8 mouse cellular contexts compared by ENCODE assay signal in genomic region chr12:100131655-100132054, GRCm38 (mm10). TPM values are rescaled to one million over a fixed set of nuclear protein-coding genes. Genes with fewer than 3 reads are reported as not detected.
A peak's percentile ranks its signal among the peaks of the same experiment; 100 is the strongest.
DNase-seq lines count a peak whose midpoint lies in the region; ATAC-seq lines count a peak whose summit lies in the region.

No protein-coding gene starts in this region.

- H3K27me3 ChIP-seq in hindbrain, embryonic 12.5 days, result no peaks in the 10 kb centered on the region

- intact Hi-C loops in left cerebral cortex, postnatal 25 days (cut with DNase I), result loop anchor here (2.0 kb wide), 1 partner anchor 53 kb away; no protein-coding TSS in a partner anchor

- no peaks in the 10 kb centered on the region for H3K9me3 ChIP-seq in hindbrain, embryonic 12.5 days (replicated peaks)

- no peak overlapping the region for H3K4me2 ChIP-seq in hindbrain, embryonic 12.5 days (replicated peaks)

- H3K4me1 ChIP-seq in hindbrain, embryonic 12.5 days, result no peaks in the 10 kb centered on the region; the same call in 1 of the 2 replicates

- no peak overlapping the region for H3K4me3 ChIP-seq in hindbrain, embryonic 12.5 days

- peak; percentile 50; the same call in 1 of the 2 replicates for ATAC-seq in erythroid progenitor cell, adult 5-6 weeks (replicated peaks; ENCODE audit: low FRiP score, poor library complexity, severe bottlenecking)
- ATAC-seq in hindbrain, embryonic 12.5 days (ENCODE audit: low FRiP score), result 0 out of 2 replicates have a peak, but pooled peaks have one; percentile 20

- H3K27ac ChIP-seq in hindbrain, embryonic 12.5 days, result no peak overlapping the region

- 56% methylated on average over 8 of the region's 8 CpGs for WGBS in hindbrain, embryonic 12.5 days

- peak; percentile 69 for DNase-seq in urinary bladder, postnatal 14 days (ENCODE audit: low spot score)
- DNase-seq in urinary bladder, adult 2 months (ENCODE audit: low spot score), result no peak
- DNase-seq in c-Kit-negative CD71-positive TER-119-positive erythroid progenitor cells, embryonic 14.5 days (ENCODE audit: low read depth, low spot score), result peak; percentile 22
- peak; percentile 71 to 78 for DNase-seq in left cerebral cortex, postnatal 25 days (ENCODE audit: low spot score in 2 of 2)
- peak; percentile 85 for DNase-seq in naive thymus-derived CD4-positive, alpha-beta T cell, adult 2 months (ENCODE audit: low read depth)
- DNase-seq in thymus, postnatal 0 days (ENCODE audit: low spot score), result peak; percentile 77

- H3K36me3 ChIP-seq in hindbrain, embryonic 12.5 days, result peaks cover 73% of the 10 kb centered on the region

- no peak overlapping the region for H3K9ac ChIP-seq in hindbrain, embryonic 12.5 days

RNA-seq across cellular contexts. Expression of gene Psmc1, which starts 21.7 kb away (rescaled TPM):
- 108 and 118 TPM in 2 replicates for polyA plus RNA-seq in urinary bladder, adult 2 months (2012; rRNA removed)
- total RNA-seq in erythroid progenitor cell, adult 5-6 weeks (2015; ENCODE audit: low replicate concordance), result 70.0 and 102 TPM in 2 replicates
- total RNA-seq in erythroid progenitor cell, adult 5-6 weeks (2017; ENCODE audit: low replicate concordance), result 46.8 and 113 TPM in 2 replicates
- 308 and 324 TPM in 2 replicates for polyA plus RNA-seq in hindbrain, embryonic 12.5 days (2016; fragmentation: Nextera tagmentation; extraction: Ambion mirVana)
- 100 to 1,000 TPM; 191 to 202 TPM for total RNA-seq in left cerebral cortex, postnatal 25 days (2021)
- polyA plus RNA-seq in thymus, postnatal 0 days (2015; fragmentation: Nextera tagmentation; extraction: Ambion mirVana), result 277 and 292 TPM in 2 replicates

RNA-seq across cellular contexts. Expression of gene Nrde2, which starts 27.8 kb away (rescaled TPM):
- polyA plus RNA-seq in urinary bladder, adult 2 months (2012; rRNA removed), result 10.0 and 12.9 TPM in 2 replicates
- total RNA-seq in erythroid progenitor cell, adult 5-6 weeks (2015; ENCODE audit: low replicate concordance), result 1.4 and 10.1 TPM in 2 replicates
- total RNA-seq in erythroid progenitor cell, adult 5-6 weeks (2017; ENCODE audit: low replicate concordance), result 4.8 and 11.3 TPM in 2 replicates
- polyA plus RNA-seq in hindbrain, embryonic 12.5 days (2016; fragmentation: Nextera tagmentation; extraction: Ambion mirVana), result 15.6 and 16.7 TPM in 2 replicates
- 10 to 100 TPM; 19.2 to 19.6 TPM for total RNA-seq in left cerebral cortex, postnatal 25 days (2021)
- polyA plus RNA-seq in thymus, postnatal 0 days (2015; fragmentation: Nextera tagmentation; extraction: Ambion mirVana), result 23.5 and 27.0 TPM in 2 replicates
